Mouse (Mus musculus) heart, postnatal 0 days (tissue): ENCODE measurements around the gene Cenpf. TPM values are rescaled to one million over a fixed set of nuclear protein-coding genes. Genes with fewer than 3 reads are reported as not detected.

ENCODE experiments used
- ATAC-seq: fragments of 200-750 bp; cut with Nextera tagmentation; 2 replicates; pipeline ENCODE4 v1.8.0; 2017; ENCODE audit warnings: low read depth, moderate number of reproducible peaks, moderate library complexity; ENCODE audit not compliant: insufficient read depth
- DNase-seq: peaks from one replicate; pipeline ENCODE4 v3.0.0-alpha.2; 2016; ENCODE audit warnings: low spot score
- H3K27ac ChIP-seq: fragments of 300-500 bp; sonication (generic); 2 replicates; pipeline ENCODE4 v1.5.1; 2014; ENCODE audit warnings: low read depth, mild to moderate bottlenecking
- H3K27me3 ChIP-seq: fragments of 300-500 bp; sonication (generic); 2 replicates; pipeline ENCODE4 v1.6.1; 2014; ENCODE audit warnings: low read length, mixed read lengths; ENCODE audit not compliant: control insufficient read depth, insufficient read depth
- H3K36me3 ChIP-seq: fragments of 300-500 bp; sonication (generic); replicated peaks from 2 replicates; pipeline ENCODE4 v1.6.1; 2014; ENCODE audit warnings: low read length, mixed read lengths; ENCODE audit not compliant: control insufficient read depth, insufficient read depth
- H3K4me1 ChIP-seq: fragments of 300-500 bp; sonication (generic); 2 replicates; pipeline ENCODE4 v1.6.1; 2014; ENCODE audit warnings: antibody characterized with exemption; ENCODE audit not compliant: control insufficient read depth, insufficient read depth
- H3K4me2 ChIP-seq: fragments of 300-500 bp; sonication (generic); 2 replicates; pipeline ENCODE4 v1.6.1; 2014; ENCODE audit warnings: low read depth, mild to moderate bottlenecking, low read length, moderate library complexity
- H3K4me3 ChIP-seq: fragments of 300-500 bp; sonication (generic); 2 replicates; pipeline ENCODE4 v1.5.1; 2014; ENCODE audit warnings: low read depth, low read length
- H3K9ac ChIP-seq: fragments of 300-500 bp; sonication (generic); replicated peaks from 2 replicates; pipeline ENCODE4 v1.6.1; 2014; ENCODE audit warnings: low read depth, low read length, mixed read lengths
- H3K9me3 ChIP-seq: fragments of 300-500 bp; sonication (generic); replicated peaks from 2 replicates; pipeline ENCODE4 v1.6.1; 2016; ENCODE audit warnings: low read length; ENCODE audit not compliant: control insufficient read depth
- CTCF ChIP-seq: IDR thresholded peaks from 2 replicates; pipeline ENCODE4 v1.5.1; 2016; ENCODE audit warnings: antibody characterized with exemption, control low read depth, low read depth
- EP300 ChIP-seq: IDR thresholded peaks from 2 replicates; pipeline ENCODE4 v1.6.1; 2016; ENCODE audit warnings: antibody characterized with exemption, low read depth
- WGBS: fragments of 180-500 bp; shearing (Covaris S2); extraction: QIAGEN DNeasy Blood & Tissue Kit; methylation state at CpG from one replicate; pipeline ENCODE4 v1.1.7; 2014; 5-methylcytosine and 5-hydroxymethylcytosine counted together
- polyA plus RNA-seq: library from polyadenylated mRNA; unstranded; fragments of >200 nt; fragmentation: Nextera tagmentation; extraction: Ambion mirVana; gene quantifications from 2 replicates; pipeline ENCODE4 v1.2.1, GENCODE M21; 2015
- total RNA-seq: library from RNA; depleted of rRNA; stranded (reverse); fragments of >200 nt; gene quantifications from 2 replicates; pipeline ENCODE4 v1.2.3, GENCODE M21; 2014; ENCODE audit warnings: low replicate concordance

Gene Cenpf
- total and polyA plus RNA-seq, 2 experiments from 2014 or later = 11.1 to 26.7 TPM

DNA sequence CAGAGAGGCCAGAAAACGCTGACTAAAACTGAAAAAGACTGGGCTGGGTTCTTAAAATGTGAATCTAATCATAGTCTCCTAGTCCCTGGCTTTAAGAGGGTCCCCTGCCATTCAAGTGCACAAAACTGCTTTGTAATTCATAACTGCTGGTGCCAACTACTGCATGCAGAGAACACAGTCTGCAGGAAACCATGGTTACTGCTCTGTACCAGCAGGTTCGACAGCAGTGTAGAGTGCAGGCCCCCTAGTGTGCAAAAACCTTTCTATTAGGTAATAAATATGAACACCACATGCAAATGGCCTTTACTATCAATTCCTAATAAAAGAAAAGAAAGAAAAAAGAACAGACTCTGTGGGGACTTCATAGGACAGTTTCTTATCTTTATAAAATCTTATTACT is 42.5 kb downstream of the Cenpf start:
- peaks cover 83% of the 10 kb centered on the region for H3K36me3 ChIP-seq
- no peaks in the 10 kb centered on the region for H3K9me3 ChIP-seq
- H3K9ac ChIP-seq = no peak overlapping the region
- 69% methylated on average over 2 of the region's 2 CpGs for WGBS
- no peak overlapping the region for H3K4me2 ChIP-seq
- DNase-seq (no peak), ATAC-seq (no peak)
- no peaks in the 10 kb centered on the region for H3K27me3 ChIP-seq
- H3K4me1 ChIP-seq = no peaks in the 10 kb centered on the region
- no peak overlapping the region; the same call in 1 of the 2 replicates for H3K27ac ChIP-seq
- TF ChIP-seq CTCF = no peak
- TF ChIP-seq EP300 = no peak
- no peak overlapping the region for H3K4me3 ChIP-seq

GRCm38 (mm10) chr1:189644700-189645345 is 43.1 kb downstream of the Cenpf start:
- Histone ChIP-seq H3K9ac (no peak overlapping the region), H3K4me1 (no peaks in the 10 kb centered on the region), H3K4me3 (no peak overlapping the region), H3K36me3 (peaks cover 79% of the 10 kb centered on the region), H3K4me2 (no peak overlapping the region), H3K27me3 (no peaks in the 10 kb centered on the region), H3K9me3 (no peaks in the 10 kb centered on the region), H3K27ac (no peak overlapping the region; the same call in 1 of the 2 replicates)
- DNase-seq (no peak), ATAC-seq (no peak)
- 87% methylated on average over 3 of the region's 3 CpGs for WGBS
- TF ChIP-seq EP300 (no peak), CTCF (no peak)

DNA sequence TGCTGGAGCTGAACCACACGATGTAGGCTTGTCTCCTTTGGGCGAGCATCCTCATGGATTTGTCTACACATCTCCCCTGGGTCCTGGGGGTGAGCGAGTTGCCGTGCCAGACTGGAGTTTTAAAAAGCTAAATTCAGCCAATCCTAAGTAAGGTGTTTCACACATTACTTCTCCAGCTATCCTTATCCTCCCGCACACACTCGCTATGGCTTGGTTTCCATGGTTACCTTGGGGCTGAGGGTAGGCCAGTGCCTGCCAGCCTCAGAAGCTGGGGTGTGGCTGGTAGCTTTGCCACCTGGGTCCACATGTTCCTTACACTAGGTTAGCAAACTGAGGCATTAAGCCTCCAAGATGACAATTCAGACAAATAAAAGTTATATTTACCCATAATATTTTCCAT is 48.3 kb downstream of the Cenpf start:
- WGBS = 85% methylated on average over 6 of the region's 6 CpGs
- TF ChIP-seq EP300 (no peak), CTCF (no peak)
- Histone ChIP-seq H3K9ac (no peak overlapping the region), H3K36me3 (peaks cover 34% of the 10 kb centered on the region), H3K4me3 (no peak overlapping the region), H3K4me1 (no peaks in the 10 kb centered on the region), H3K4me2 (no peak overlapping the region), H3K27ac (no peak overlapping the region), H3K27me3 (no peaks in the 10 kb centered on the region), H3K9me3 (no peaks in the 10 kb centered on the region)
- no peak for DNase-seq
- ATAC-seq = no peak

GRCm38 (mm10) chr1:189633791-189634190 is 54.1 kb downstream of the Cenpf start:
- Histone ChIP-seq H3K9ac (no peak overlapping the region), H3K4me3 (no peak overlapping the region), H3K36me3 (no peaks in the 10 kb centered on the region), H3K9me3 (no peaks in the 10 kb centered on the region), H3K27me3 (no peaks in the 10 kb centered on the region), H3K4me2 (no peak overlapping the region), H3K27ac (no peak overlapping the region), H3K4me1 (no peaks in the 10 kb centered on the region)
- WGBS = 55% methylated on average over 5 of the region's 5 CpGs
- no peak for ATAC-seq
- DNase-seq = no peak
- no peak for TF ChIP-seq CTCF
- no peak for TF ChIP-seq EP300

DNA sequence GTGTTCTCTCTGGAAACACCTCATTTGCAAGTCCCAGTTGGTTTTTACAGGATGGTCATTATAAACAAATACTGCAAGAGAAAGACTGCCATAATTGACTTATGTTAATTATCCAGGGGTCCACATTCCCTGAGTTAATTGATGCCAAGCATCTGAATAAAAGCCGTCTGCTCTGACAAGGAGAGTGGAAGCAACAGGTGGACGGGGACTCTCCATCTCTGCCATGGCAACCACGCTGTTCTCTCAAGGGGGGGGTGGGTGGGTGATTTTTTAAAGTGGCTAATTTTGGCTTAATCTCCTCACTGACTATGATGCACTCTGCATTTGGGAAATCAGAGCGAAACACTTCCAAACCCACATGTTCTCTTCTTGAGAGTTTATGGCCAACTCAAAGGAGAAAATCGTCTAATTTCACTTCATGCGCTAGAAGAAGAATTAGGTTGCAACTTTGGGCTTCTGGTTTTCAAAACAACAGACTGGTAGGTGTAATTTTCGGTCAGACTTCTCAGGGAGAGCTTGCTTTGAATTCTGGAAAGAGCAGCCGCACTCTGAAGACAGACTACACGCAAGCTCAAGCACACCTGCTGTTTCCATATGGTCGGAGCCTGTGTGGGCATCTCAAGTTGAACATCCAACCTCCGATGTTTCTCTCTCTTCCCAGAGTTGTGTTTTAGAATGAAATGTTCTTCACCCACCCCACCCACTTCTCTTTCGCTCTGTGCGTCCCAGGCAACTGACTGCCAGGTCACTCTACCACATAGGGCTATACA is 55.8 kb downstream of the Cenpf start:
- 82% methylated on average over 13 of the region's 13 CpGs for WGBS
- TF ChIP-seq EP300 = no peak
- no peak for TF ChIP-seq CTCF
- H3K27ac ChIP-seq = no peak overlapping the region
- ATAC-seq (no peak), DNase-seq (no peak)
- no peaks in the 10 kb centered on the region for H3K4me1 ChIP-seq
- no peaks in the 10 kb centered on the region for H3K27me3 ChIP-seq
- H3K4me2 ChIP-seq = no peak overlapping the region
- H3K36me3 ChIP-seq = no peaks in the 10 kb centered on the region
- H3K9ac ChIP-seq = no peak overlapping the region
- no peaks in the 10 kb centered on the region for H3K9me3 ChIP-seq
- H3K4me3 ChIP-seq = no peak overlapping the region
